In the genomic region with DNA sequence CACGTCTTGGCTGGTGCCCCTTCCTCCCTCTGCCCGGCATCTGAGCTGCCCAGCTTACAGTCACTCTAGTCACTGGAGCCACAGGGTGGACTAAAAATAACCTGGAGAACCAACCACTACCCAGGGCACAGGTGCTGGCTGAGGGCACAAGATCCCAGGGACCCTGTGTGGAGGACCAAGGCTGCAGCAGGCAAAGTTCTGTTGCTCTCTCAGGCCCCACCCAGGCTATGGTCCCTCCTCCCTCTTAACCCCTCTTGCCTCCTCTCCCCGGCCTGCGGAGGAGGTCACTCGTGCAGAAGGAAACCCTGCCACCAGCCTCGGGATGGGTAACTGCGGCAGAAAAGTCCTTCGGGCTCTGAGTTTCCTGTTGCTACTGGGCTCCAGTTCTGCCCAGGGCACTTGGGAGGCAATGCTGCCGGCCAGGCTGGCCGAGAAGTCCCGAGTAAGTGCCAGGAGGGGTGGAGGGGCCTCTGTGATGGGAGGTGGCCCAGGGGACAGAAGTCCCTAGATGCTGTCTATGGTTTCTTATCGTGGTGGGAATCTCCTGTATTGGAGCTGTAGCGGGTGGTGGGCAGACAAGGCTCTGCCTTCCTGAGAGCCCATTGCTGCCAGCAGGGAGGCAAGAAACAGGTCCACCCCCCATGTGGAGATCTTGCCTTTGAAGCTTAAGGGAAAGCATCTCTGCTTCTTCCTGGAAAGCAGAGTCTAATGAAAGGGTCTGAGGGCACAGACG, we compare ENCODE assay signal across 9 mouse cellular contexts. TPM values are rescaled to one million over a fixed set of nuclear protein-coding genes. Genes with fewer than 3 reads are reported as not detected.
A peak's percentile ranks its signal among the peaks of the same experiment; 100 is the strongest.
DNase-seq lines count a peak whose midpoint lies in the region; ATAC-seq and TF ChIP-seq lines count a peak whose summit lies in the region.
"Had no signal": no experiment of that assay in that cellular context is flagged by ENCODE, and none has a peak within 500 bp of the region (broad histone marks: within the 10 kb centered on the region; RNA-seq: fewer than 3 reads in every experiment).

TSS of gene Wfdc1 (plus strand) at position 147 of the 733 bp plus-strand sequence.

- no peaks in the 10 kb centered on the region for H3K9me3 ChIP-seq in hindbrain, embryonic 15.5 days
- no peaks in the 10 kb centered on the region for H3K9me3 ChIP-seq in hindbrain, embryonic 13.5 days
- no peaks in the 10 kb centered on the region for H3K9me3 ChIP-seq in midbrain, embryonic 16.5 days (replicated peaks; ENCODE audit: control insufficient read depth, low read length, poor library complexity, severe bottlenecking)
- no peaks in the 10 kb centered on the region for H3K9me3 ChIP-seq in forebrain, embryonic 13.5 days (replicated peaks)

- TF ChIP-seq CTCF in cortical plate, adult 2 months (IDR thresholded peaks at IDR 0.05; ENCODE audit: extremely low read depth, insufficient read depth, low read length), result no peak

- no peaks in the 10 kb centered on the region for H3K36me3 ChIP-seq in hindbrain, embryonic 15.5 days
- no peaks in the 10 kb centered on the region for H3K36me3 ChIP-seq in hindbrain, embryonic 13.5 days
- no peaks in the 10 kb centered on the region for H3K36me3 ChIP-seq in midbrain, embryonic 16.5 days (ENCODE audit: control insufficient read depth, insufficient read depth, low read length)
- H3K36me3 ChIP-seq in forebrain, embryonic 13.5 days (ENCODE audit: poor library complexity, severe bottlenecking), result no peaks in the 10 kb centered on the region

- DNase-seq in heart, postnatal 25 days (ENCODE audit: low spot score), result peak; percentile 24
- no peak for DNase-seq in right cerebral cortex, postnatal 14 days
- no peak for DNase-seq in ovary, adult 18-20 months (ENCODE audit: low spot score)

- WGBS in hindbrain, embryonic 15.5 days, result 17% methylated on average over 13 of the region's 14 CpGs
- WGBS in hindbrain, embryonic 13.5 days, result 23% methylated on average over 14 of the region's 14 CpGs
- 21% methylated on average over 14 of the region's 14 CpGs for WGBS in midbrain, embryonic 16.5 days
- 21% methylated on average over 14 of the region's 14 CpGs for WGBS in forebrain, embryonic 13.5 days

- ATAC-seq in hindbrain, embryonic 15.5 days (ENCODE audit: low FRiP score, low read depth), result no peak
- no peak for ATAC-seq in hindbrain, embryonic 13.5 days (ENCODE audit: low FRiP score)
- no peak for ATAC-seq in midbrain, embryonic 16.5 days
- no peak for ATAC-seq in forebrain, embryonic 13.5 days

- 0 out of 2 replicates have a peak, but pooled peaks cover 3% of the 10 kb centered on the region for H3K27me3 ChIP-seq in hindbrain, embryonic 15.5 days
- peaks cover 12% of the 10 kb centered on the region; the same call in 1 of the 2 replicates for H3K27me3 ChIP-seq in hindbrain, embryonic 13.5 days
- H3K27me3 ChIP-seq in midbrain, embryonic 16.5 days (ENCODE audit: control insufficient read depth, insufficient read depth, low read depth, low read length), result no peaks in the 10 kb centered on the region; the same call in 1 of the 2 replicates
- peaks cover 9% of the 10 kb centered on the region for H3K27me3 ChIP-seq in forebrain, embryonic 13.5 days

- no peak within 1 kb of the TSS for H3K9ac ChIP-seq in hindbrain, embryonic 15.5 days
- H3K9ac ChIP-seq in hindbrain, embryonic 13.5 days, result no peak within 1 kb of the TSS
- peak within 1 kb of the TSS; percentile 14; the same call in 1 of the 2 replicates for H3K9ac ChIP-seq in midbrain, embryonic 16.5 days (ENCODE audit: low read depth, low read length)
- H3K9ac ChIP-seq in forebrain, embryonic 13.5 days, result no peak within 1 kb of the TSS

- TF ChIP-seq POLR2A in cortical plate, adult 2 months (IDR thresholded peaks at IDR 0.05; ENCODE audit: extremely low read depth, insufficient read depth, low read length), result no peak

- intact Hi-C loops in heart, postnatal 25 days (cut with DNase I), result no loop called here

- no peak within 1 kb of the TSS for H3K4me3 ChIP-seq in hindbrain, embryonic 15.5 days
- H3K4me3 ChIP-seq in hindbrain, embryonic 13.5 days, result no peak within 1 kb of the TSS
- peak within 1 kb of the TSS; percentile 36 for H3K4me3 ChIP-seq in cortical plate, adult 2 months (ENCODE audit: insufficient read depth, low read length)
- no peak within 1 kb of the TSS for H3K4me3 ChIP-seq in midbrain, embryonic 16.5 days (ENCODE audit: low read depth, low read length)
- H3K4me3 ChIP-seq in forebrain, embryonic 13.5 days, result no peak within 1 kb of the TSS

- peaks cover 2% of the 10 kb centered on the region for H3K4me1 ChIP-seq in hindbrain, embryonic 15.5 days (replicated peaks)
- peaks cover 6% of the 10 kb centered on the region for H3K4me1 ChIP-seq in hindbrain, embryonic 13.5 days (replicated peaks)
- no peaks in the 10 kb centered on the region for H3K4me1 ChIP-seq in cortical plate, adult 2 months (ENCODE audit: control insufficient read depth, insufficient read depth, low read length)
- H3K4me1 ChIP-seq in midbrain, embryonic 16.5 days (ENCODE audit: control insufficient read depth, insufficient read depth, low read length), result no peaks in the 10 kb centered on the region
- H3K4me1 ChIP-seq in forebrain, embryonic 13.5 days, result no peaks in the 10 kb centered on the region

- H3K4me2 ChIP-seq in hindbrain, embryonic 15.5 days, result 0 out of 2 replicates have a peak within 1 kb of the TSS, but pooled peaks have one; percentile 9
- H3K4me2 ChIP-seq in hindbrain, embryonic 13.5 days, result no peak within 1 kb of the TSS
- H3K4me2 ChIP-seq in midbrain, embryonic 16.5 days (ENCODE audit: low read length), result no peak within 1 kb of the TSS
- H3K4me2 ChIP-seq in forebrain, embryonic 13.5 days, result no peak within 1 kb of the TSS

- H3K27ac ChIP-seq in hindbrain, embryonic 15.5 days (replicated peaks), result no peak within 1 kb of the TSS
- no peak within 1 kb of the TSS for H3K27ac ChIP-seq in hindbrain, embryonic 13.5 days
- peak within 1 kb of the TSS; percentile 82 for H3K27ac ChIP-seq in cortical plate, adult 2 months (ENCODE audit: insufficient read depth, low read length)
- H3K27ac ChIP-seq in midbrain, embryonic 16.5 days (ENCODE audit: low read length), result no peak within 1 kb of the TSS
- H3K27ac ChIP-seq in forebrain, embryonic 13.5 days, result no peak within 1 kb of the TSS

RNA-seq across cellular contexts. Expression of gene Wfdc1, which starts in this region (rescaled TPM):
- polyA plus RNA-seq in hindbrain, embryonic 15.5 days (2015; fragmentation: Nextera tagmentation; extraction: Ambion mirVana), result 6.1 and 6.6 TPM in 2 replicates
- polyA plus RNA-seq in hindbrain, embryonic 13.5 days (2015; fragmentation: Nextera tagmentation; extraction: Ambion mirVana), result 3.3 and 3.5 TPM in 2 replicates
- 17.5 and 20.3 TPM in 2 replicates for polyA plus RNA-seq in cortical plate, adult 2 months (2012; rRNA removed)
- total RNA-seq in heart, postnatal 25 days (2021), result 10 to 100 TPM; 45.5 to 49.2 TPM
- 6.0 and 6.3 TPM in 2 replicates for polyA plus RNA-seq in midbrain, embryonic 16.5 days (2015; fragmentation: Nextera tagmentation; extraction: Ambion mirVana)
- 0.76 and 1.7 TPM in 2 replicates for polyA plus RNA-seq in forebrain, embryonic 13.5 days (2015; fragmentation: Nextera tagmentation; extraction: Ambion mirVana)
- total RNA-seq: CH12.LX had no signal
